Mouse (Mus musculus): Measurements from ENCODE around the gene Carns1.

The Carns1 gene

GRCm38 (mm10) chr19:4175368-4175947 lies at the start of gene Carns1:
Carns1 (minus strand) TSS chr19:4175479.
- peak; percentile 57 for DNase-seq (ENCODE audit: low read depth)

DNA sequence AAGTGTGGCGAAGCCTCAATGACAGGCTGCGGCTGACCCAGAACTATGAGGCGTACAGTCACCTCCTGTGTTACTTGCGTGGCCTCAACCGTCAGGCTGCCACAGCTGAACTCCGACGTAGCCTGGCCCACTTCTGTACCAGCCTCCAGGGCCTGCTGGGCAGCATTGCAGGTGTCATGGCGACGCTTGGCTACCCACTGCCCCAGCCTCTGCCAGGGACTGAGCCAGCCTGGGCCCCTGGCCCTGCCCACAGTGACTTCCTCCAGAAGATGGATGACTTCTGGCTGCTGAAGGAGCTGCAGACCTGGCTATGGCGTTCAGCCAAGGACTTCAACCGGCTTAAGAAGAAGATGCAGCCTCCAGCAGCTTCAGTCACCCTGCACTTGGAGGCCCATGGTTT lies 46.9 kb upstream of the Carns1 start:
- DNase-seq (ENCODE audit: low read depth) = no peak

GRCm38 (mm10) chr19:4220957-4221743 lies 45.9 kb upstream of the Carns1 start:
- DNase-seq (ENCODE audit: low read depth) = peak; percentile 61

GRCm38 (mm10) chr19:4220416-4220815 lies 45.1 kb upstream of the Carns1 start:
- no peak for DNase-seq (ENCODE audit: low read depth)

GRCm38 (mm10) chr19:4219943-4220342 lies 44.7 kb upstream of the Carns1 start:
- no peak for DNase-seq (ENCODE audit: low read depth)

DNA sequence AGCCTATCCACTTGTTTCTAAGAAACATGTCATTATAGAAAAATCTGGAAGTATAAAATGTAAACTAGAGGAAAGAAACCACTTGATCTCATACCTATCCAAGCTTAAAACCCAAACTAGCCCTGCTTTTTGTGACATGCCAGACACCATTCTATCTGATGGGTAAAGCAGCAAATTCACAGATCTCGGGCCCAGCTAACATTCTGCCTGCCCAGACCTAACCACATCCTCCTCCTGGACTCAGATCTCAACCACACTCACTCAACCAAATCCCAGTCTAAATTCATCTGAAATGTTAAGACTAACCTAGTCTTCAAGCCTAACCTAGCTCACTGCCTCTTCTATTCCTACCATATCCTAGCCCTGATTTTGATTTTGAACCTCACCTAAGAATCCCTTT lies 43.5 kb upstream of the Carns1 start:
- no peak for DNase-seq (ENCODE audit: low read depth)

DNA sequence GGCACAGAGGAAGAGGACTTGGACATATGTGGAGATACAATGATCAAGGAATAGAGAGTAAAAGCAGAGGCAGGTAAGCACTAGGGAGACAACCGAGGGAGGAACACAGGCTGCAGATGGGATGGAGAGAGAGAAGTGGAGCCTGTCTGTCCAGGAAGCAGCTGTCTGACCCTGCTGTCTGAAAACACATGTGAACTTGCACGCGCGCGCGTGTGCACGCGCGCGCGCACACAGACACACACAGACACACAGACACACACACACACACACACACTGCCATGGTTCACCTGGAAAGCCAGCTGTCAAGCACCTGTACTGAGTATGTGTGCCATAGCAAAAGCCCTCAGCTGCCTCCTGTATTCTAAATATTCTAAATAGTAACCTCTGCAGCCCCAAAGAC lies 43.0 kb upstream of the Carns1 start:
- DNase-seq (ENCODE audit: low read depth) = no peak

GRCm38 (mm10) chr19:4217855-4218254 lies 42.6 kb upstream of the Carns1 start:
- no peak for DNase-seq (ENCODE audit: low read depth)

GRCm38 (mm10) chr19:4217140-4217539 lies 41.9 kb upstream of the Carns1 start:
- DNase-seq (ENCODE audit: low read depth) = peak; percentile 48

- DNase-seq (ENCODE audit: low read depth) = peak; percentile 85
Observed at GRCm38 (mm10) chr19:4216041-4216685, 40.9 kb upstream of the Carns1 start.

DNA sequence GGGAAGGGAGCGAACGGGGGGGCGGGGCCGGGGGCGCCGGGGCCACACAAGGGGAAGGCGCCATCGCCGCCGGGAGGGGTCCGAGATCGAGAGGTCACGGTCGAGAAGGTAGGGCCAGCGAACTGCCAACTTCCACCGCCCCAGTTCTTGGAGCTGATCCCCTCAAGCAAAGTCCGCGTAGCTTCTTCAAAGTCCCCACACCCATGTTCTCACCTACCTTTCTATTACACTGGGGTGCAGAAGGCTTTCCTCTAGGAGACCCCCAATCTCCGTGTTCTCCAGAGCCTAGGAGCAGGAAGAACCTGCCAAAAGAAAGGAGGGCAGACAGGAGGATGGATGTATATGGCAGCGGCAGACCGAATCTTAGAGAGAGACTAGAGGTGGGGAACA lies 40.2 kb upstream of the Carns1 start:
- no peak for DNase-seq (ENCODE audit: low read depth)

DNA sequence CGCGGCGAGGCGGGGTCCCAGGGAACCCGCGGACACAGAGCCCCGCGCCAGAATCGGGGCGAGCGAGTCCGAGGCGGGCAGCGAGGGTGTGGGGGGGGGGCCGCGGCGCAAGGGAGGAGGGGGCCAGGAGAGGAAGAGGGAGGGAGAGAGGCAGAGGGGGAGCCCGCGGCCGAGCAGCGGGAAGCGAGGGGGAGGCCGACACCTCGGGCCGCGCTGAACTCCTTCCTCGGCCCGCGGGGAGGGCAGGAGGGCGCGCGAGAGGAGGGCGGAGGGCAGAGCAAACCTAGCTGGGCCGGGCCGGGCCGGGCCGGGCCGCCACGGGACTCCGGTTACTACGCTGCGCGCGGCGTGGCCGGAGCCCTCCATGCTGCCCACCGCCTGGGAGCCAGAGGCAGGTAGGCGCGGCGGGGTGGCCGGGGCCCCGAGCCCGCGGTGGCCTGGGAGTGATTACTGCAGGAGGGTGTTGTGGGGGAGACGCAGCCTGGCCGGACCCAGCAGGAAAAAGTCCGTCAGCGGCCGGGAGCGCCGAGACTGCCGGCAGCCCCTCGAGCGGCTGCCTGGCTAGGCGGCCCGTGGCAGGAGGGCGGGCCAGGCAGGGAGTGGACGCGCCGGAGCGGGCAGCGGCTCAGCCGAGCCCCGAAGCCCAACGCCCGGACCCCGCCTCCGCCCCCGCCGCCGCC lies 39.6 kb upstream of the Carns1 start:
- peak; percentile 72 for DNase-seq (ENCODE audit: low read depth)

GRCm38 (mm10) chr19:4214071-4214770 lies 38.9 kb upstream of the Carns1 start, which contains the start of the genes Clcf1 and AC109138.7:
Clcf1 (plus strand) TSS chr19:4214238.
AC109138.7 (plus strand) TSS chr19:4214357.
- DNase-seq (ENCODE audit: low read depth) = peak; percentile 95

GRCm38 (mm10) chr19:4213524-4213974 lies 38.3 kb upstream of the Carns1 start:
- DNase-seq (ENCODE audit: low read depth) = peak; percentile 95

DNA sequence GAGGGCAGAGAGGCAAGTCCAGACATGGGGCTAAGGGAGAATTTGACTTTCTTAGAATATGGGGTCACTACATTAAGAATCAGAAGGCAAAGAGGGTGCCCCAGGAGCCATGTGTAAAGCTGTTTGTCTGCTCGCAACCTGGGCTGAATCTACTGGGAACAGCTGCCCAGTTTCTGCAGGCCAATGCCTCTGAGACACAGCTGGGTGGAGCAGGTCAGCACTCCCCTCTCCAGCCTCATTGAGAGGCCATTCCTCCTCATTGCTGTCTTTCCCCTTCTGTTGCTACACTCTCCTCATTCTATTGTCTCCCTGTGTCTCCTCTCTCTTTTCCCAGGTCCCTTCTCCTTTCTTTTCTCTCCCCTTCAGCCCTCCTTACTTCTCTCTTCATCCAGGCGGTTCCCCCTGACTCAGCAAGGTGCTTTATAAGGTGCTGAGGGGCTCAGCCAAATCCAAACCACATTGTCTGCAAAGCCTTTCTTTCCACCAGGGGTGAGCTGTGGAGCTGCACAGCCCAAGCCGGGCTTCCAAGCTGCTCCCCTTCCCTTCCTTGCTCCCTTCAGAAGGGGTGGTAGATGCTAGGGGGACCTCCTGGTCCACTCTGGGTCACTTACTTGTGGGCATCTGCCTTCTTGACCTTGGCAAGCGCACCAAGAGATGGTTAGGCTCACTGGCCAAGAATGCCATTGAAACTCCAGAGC lies 36.8 kb upstream of the Carns1 start:
- DNase-seq (ENCODE audit: low read depth) = peak; percentile 71

- DNase-seq (ENCODE audit: low read depth) = no peak
Observed at GRCm38 (mm10) chr19:4208563-4208962, 33.3 kb upstream of the Carns1 start.

- DNase-seq (ENCODE audit: low read depth) = peak; percentile 91
Observed at GRCm38 (mm10) chr19:4206971-4207370, 31.7 kb upstream of the Carns1 start.

DNA sequence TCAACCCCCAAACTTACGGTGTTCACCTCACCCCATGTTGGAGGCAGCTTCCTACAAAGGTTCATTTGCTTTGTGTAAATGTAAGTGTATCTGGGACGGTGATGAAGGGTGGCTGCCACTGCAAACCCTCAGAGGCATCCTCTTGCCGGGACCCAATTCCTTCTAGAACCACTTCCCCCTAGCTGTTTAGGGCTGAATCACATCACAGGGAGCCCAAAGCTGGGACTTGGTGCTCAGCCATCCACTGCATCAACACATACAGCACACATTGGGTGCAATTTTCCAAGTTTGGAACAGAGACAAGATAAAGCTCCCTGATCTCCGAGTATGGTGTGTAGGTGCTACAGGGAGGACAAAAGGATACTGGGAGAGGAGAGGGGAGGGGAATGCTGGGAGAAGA lies 29.6 kb upstream of the Carns1 start:
- DNase-seq (ENCODE audit: low read depth) = peak; percentile 53

GRCm38 (mm10) chr19:4203604-4204326 lies 28.5 kb upstream of the Carns1 start:
- no peak for DNase-seq (ENCODE audit: low read depth)

DNA sequence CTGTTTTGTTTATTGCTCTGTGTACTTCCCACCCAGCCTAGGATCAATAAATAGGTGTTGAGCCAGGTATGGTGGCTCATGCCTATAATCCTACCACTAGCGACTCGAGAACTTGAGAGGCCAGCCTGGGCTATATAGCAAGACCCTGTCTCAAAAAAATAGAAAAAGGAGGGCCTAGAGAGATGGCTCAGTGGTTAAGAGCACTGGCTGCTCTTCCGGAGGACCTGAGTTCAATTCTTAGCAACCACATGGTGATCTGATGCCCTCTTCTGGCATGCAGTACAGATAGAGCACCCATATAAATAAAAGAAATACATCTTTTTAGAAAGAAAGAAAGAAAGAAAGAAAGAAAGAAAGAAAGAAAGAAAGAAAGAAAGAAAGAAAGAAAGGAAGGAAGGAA lies 27.9 kb upstream of the Carns1 start:
- no peak for DNase-seq (ENCODE audit: low read depth)
